Mouse (Mus musculus) erythroblast, embryonic 14.5 days (primary cell): Measurements from ENCODE around the gene Ube2e2. TPM values are rescaled to one million over a fixed set of nuclear protein-coding genes. Genes with fewer than 3 reads are reported as not detected.
"Not testable (repeated sequence)": the region's sequence is repeated elsewhere in the genome, so short reads cannot be mapped to it uniquely, and the experiment has no call there.

Experiments
- H3K27me3 ChIP-seq: 2 replicates; pipeline ENCODE4 v1.6.1; 2012; ENCODE audit warnings: inconsistent platforms; ENCODE audit not compliant: control insufficient read depth
- H3K36me3 ChIP-seq: 2 replicates; pipeline ENCODE4 v1.6.1; 2012; ENCODE audit warnings: mild to moderate bottlenecking, inconsistent platforms; ENCODE audit not compliant: control insufficient read depth
- H3K4me1 ChIP-seq: 2 replicates; pipeline ENCODE4 v1.6.1; 2012; ENCODE audit warnings: inconsistent platforms; ENCODE audit not compliant: control insufficient read depth
- H3K4me3 ChIP-seq: replicated peaks from 2 replicates; pipeline ENCODE3; 2012; ENCODE audit warnings: moderate library complexity, mild to moderate bottlenecking, inconsistent platforms
- H3K9me3 ChIP-seq: 2 replicates; pipeline ENCODE4 v1.6.1; 2012; ENCODE audit warnings: low read length, inconsistent platforms, mixed read lengths; ENCODE audit not compliant: control insufficient read depth
- GATA1 ChIP-seq: IDR thresholded peaks from 2 replicates; pipeline ENCODE4 v1.6.1; 2012; ENCODE audit warnings: low read length, inconsistent platforms, mixed read lengths
- TAL1 ChIP-seq: IDR thresholded peaks from 3 replicates; pipeline ENCODE4 v1.6.1; 2012; ENCODE audit warnings: low read length, inconsistent platforms, mixed read lengths
- polyA plus RNA-seq: library from polyadenylated mRNA; stranded (reverse); fragments of >175 nt; gene quantifications from 2 replicates; pipeline ENCODE4 v1.2.3, GENCODE M21; 2012

Gene Ube2e2
- polyA plus RNA-seq, 1 experiment = not detected

DNA sequence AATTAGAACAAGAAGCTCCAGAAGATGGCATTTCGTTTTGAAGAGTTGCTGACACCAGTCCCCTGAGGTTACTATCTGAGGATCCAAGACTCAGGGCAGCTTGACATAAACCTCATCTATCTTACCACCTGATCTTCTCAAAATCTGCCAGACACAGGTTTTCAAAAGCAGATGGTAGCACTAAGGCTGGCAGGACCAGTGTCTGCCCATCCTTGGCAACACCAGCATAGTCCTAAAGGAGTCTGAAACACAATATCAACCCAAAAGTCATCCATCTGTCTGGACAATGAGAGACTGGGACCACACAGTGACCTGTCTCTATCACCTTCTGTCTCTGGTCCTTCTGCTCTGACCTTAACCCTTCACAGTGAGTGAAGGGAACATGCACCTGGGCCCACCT, 138.7 kb downstream of the Ube2e2 start:
- Histone ChIP-seq H3K4me1 (no peaks in the 10 kb centered on the region), H3K27me3 (no peaks in the 10 kb centered on the region), H3K4me3 (no peak overlapping the region), H3K36me3 (no peaks in the 10 kb centered on the region), H3K9me3 (no peaks in the 10 kb centered on the region)
- TF ChIP-seq TAL1 = no peak
- TF ChIP-seq GATA1 = no peak

DNA sequence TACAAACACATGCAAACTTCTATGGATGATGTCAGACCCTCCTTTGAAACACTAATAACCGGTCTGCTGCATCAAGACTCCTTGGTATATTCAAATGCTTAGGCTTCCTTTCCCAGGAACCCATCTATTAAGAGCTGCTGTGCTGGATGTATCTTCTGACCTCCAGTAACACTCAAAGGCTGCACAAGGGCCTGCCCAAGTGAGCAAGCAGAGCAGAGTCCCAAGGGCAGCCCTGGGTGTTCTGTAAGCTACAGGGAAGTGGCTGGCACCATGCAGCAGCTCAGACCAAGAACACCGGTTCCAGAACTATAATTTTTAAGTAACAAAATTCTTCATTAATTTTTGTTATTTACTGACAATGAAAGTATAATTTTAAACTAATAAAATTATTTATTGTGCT, 139.5 kb downstream of the Ube2e2 start:
- Histone ChIP-seq H3K4me3 (no peak overlapping the region), H3K36me3 (no peaks in the 10 kb centered on the region), H3K27me3 (no peaks in the 10 kb centered on the region), H3K9me3 (no peaks in the 10 kb centered on the region), H3K4me1 (no peaks in the 10 kb centered on the region)
- TF ChIP-seq GATA1 (no peak), TAL1 (no peak)

DNA sequence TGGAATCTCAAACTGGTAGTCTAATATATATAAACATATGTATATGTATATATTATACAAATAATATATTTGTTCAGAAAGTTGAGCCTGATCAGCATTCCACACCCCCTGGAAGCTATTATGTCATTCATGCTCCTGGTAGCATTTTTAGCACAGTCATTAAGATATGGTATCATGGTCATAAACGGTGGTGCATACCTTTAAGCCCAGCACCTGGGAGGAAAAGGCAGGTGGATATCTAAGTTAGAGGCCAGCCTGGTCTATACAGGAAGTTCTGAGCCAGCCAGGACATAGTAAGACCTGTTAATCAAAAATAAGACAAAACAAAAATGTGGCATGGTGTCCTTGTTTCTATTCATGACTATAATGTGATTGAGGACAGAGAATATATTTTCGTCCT, 140.1 kb downstream of the Ube2e2 start:
- Histone ChIP-seq H3K4me3 (no peak overlapping the region), H3K36me3 (no peaks in the 10 kb centered on the region), H3K9me3 (no peaks in the 10 kb centered on the region), H3K4me1 (no peaks in the 10 kb centered on the region), H3K27me3 (no peaks in the 10 kb centered on the region)
- no peak for TF ChIP-seq GATA1
- TF ChIP-seq TAL1 = no peak

DNA sequence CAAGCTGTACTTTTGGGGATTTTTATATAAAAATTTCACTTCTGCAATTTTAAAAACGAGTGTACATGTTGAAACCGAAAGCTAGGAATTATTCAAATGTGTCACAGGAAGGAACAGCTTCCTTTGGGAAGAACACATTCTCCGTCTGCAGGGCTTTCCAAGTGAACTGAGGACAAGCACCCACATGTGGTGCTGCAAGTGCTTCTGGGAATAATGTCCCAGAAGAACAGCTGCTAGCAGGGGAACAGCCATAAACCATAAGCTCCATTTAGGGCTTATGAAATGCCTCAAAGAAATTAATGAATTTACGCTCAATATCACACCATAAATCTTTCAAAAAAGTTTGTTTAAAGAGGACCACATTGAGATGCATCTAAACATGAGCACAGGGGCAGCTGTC, 162.9 kb downstream of the Ube2e2 start:
- no peaks in the 10 kb centered on the region for H3K4me1 ChIP-seq
- no peak for TF ChIP-seq GATA1
- TF ChIP-seq TAL1 = no peak
- no peaks in the 10 kb centered on the region for H3K36me3 ChIP-seq
- H3K9me3 ChIP-seq = no peaks in the 10 kb centered on the region
- no peaks in the 10 kb centered on the region for H3K27me3 ChIP-seq
- H3K4me3 ChIP-seq = no peak overlapping the region

DNA sequence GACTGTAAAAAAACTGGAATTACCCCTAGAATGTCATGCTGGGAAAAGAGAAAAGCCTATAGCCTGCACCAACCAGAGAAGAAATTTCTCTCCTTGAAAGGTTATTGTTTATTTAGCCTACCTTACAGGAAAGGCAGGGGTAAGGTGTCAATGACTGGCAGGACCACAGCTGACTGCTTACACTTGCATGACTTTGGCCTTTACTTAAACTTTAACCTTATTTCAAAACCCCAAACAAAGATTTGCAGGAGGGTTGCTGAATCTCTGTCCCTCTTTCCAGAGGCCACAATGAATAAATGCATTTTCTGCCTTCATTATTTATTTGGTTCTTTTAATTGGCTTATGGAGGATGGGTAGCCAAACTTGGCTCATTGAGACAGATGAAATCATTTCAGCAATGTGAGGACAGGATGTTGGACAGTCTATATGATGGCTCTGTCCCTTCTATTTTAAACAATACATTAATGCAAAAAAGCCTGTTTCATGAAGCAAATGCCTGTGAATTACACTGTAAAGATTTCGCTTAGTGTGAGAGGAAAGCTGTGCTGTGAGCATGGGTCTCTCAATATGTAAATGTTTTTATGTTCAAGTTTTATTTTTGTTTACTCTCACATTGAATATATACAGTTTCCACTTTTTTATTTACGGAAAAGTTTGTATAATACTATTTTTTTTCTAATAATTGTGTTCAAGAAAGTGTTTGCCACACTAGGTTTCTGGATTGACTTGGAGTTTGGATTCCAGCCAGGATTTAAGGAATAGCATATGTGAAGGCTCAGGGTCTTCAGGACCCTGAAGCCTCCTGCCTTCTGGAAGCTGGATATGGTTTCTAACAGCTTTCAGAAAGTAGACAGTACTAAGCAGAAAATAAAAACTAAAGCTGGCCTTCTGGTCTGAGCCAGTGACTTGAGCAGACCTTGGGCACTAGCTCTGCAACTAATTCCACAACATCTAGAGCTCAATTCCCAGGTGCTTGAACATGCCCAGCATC, 173.2 kb downstream of the Ube2e2 start:
- H3K27me3 ChIP-seq = no peaks in the 10 kb centered on the region
- H3K36me3 ChIP-seq = no peaks in the 10 kb centered on the region
- no peaks in the 10 kb centered on the region for H3K9me3 ChIP-seq
- TF ChIP-seq GATA1 = no peak
- no peak for TF ChIP-seq TAL1
- H3K4me3 ChIP-seq = no peak overlapping the region
- H3K4me1 ChIP-seq = no peaks in the 10 kb centered on the region

GRCm38 (mm10) chr14:18716970-18717369, 177.1 kb downstream of the Ube2e2 start:
- no peaks in the 10 kb centered on the region for H3K4me1 ChIP-seq
- TF ChIP-seq TAL1 (no peak), GATA1 (no peak)

DNA sequence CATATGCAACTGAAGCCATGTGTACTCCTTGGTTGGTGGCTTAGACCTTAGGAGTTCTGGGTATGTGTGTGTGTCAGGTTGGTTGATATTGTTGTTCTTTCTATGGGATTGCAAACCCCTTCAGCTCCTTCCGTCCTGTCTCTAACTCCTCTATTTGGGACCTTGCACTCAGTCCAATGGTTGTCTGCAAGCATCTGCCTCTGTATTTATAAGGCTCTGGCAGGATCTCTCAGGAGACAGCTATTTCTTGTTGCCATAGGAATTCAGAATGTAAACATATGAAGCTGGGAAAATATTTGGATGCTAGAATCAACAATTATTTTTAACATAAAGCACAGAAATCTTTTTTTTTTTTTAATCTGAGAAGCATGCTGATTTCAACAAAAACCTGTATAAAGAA, 178.5 kb downstream of the Ube2e2 start:
- Histone ChIP-seq H3K9me3 (no peaks in the 10 kb centered on the region), H3K27me3 (no peaks in the 10 kb centered on the region), H3K4me3 (no peak overlapping the region), H3K36me3 (no peaks in the 10 kb centered on the region), H3K4me1 (no peaks in the 10 kb centered on the region)
- no peak for TF ChIP-seq TAL1
- no peak for TF ChIP-seq GATA1

More at GRCm38 (mm10) chr14:18716970-18717369, 177.1 kb downstream of the Ube2e2 start:
- Histone ChIP-seq H3K4me3 (no peak overlapping the region), H3K9me3 (no peaks in the 10 kb centered on the region), H3K36me3 (no peaks in the 10 kb centered on the region), H3K27me3 (no peaks in the 10 kb centered on the region)

DNA sequence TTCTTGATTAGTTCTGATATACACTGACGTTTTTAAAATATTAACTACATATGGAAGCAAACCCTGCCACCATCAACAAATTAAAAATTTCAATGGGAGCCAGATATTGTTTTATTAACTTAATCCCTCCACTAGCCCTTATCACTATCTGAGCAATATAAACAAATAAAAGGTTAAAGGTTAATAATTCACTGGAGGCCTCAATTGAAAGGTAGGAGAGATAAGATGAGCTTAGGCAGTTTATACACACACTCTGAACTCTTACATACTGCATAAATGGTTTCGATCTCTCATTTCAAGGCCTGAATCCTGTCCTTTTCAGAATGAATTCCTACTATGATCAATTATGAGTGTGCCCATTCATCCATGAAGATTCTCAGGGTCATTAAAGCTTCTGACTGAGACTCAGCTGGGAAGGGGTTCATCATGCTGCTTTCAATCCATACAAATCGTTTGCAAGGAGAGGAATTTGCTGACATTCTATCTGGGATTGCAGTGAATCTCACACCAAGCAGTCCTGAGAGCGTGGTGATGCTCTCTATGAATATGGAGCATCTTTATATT, 196.3 kb downstream of the Ube2e2 start:
- Histone ChIP-seq H3K4me3 (no peak overlapping the region), H3K4me1 (no peaks in the 10 kb centered on the region), H3K36me3 (no peaks in the 10 kb centered on the region), H3K9me3 (no peaks in the 10 kb centered on the region), H3K27me3 (no peaks in the 10 kb centered on the region)
- TF ChIP-seq TAL1 = no peak
- no peak for TF ChIP-seq GATA1

- H3K4me1 ChIP-seq, H3K9me3 ChIP-seq, H3K27me3 ChIP-seq, H3K4me3 ChIP-seq, H3K36me3 ChIP-seq: not testable (repeated sequence)
Measured at GRCm38 (mm10) chr14:18696418-18696817, 197.6 kb downstream of the Ube2e2 start.
